Mouse (Mus musculus) gastrocnemius, postnatal 25 days (tissue): ENCODE results near the gene Aldh5a1. TPM values are rescaled to one million over a fixed set of nuclear protein-coding genes. Genes with fewer than 3 reads are reported as not detected.
"Not testable (repeated sequence)": the region's sequence is repeated elsewhere in the genome, so short reads cannot be mapped to it uniquely, and the experiment has no call there.

Experiments used
- DNase-seq: peaks from one replicate; pipeline ENCODE4 v3.0.0; 2022
- long read RNA-seq, 2 experiments: library from polyadenylated mRNA; stranded (forward); transcript quantifications; one replicate each; pipeline ENCODE4 v2.0.0; 2021
- total RNA-seq, 2 experiments: library from RNA; stranded (reverse); gene quantifications; 1 replicate in 1 of 2; 2 replicates in 1 of 2; pipeline ENCODE4 v1.2.3; 2021

Gene Aldh5a1
- 1 to 10 TPM; 5.8 to 5.9 TPM for total RNA-seq
- long read RNA-seq, experiment 1, full-length matches to known transcripts = 3 of 8 reads
- long read RNA-seq, experiment 1, partial matches to known transcripts = 0 of 8 reads
- long read RNA-seq, experiment 1, other reads (novel, unspliced or antisense) = 5 of 8 reads
- long read RNA-seq, experiment 2, full-length matches to known transcripts = 5 of 6 reads
- long read RNA-seq, experiment 2, partial matches to known transcripts = 0 of 6 reads
- long read RNA-seq, experiment 2, other reads (novel, unspliced or antisense) = 1 of 6 reads

- DNase-seq = peak; percentile 61
Measured at GRCm38 (mm10) chr13:24937108-24937838, at the start of gene Aldh5a1. Aldh5a1 (minus strand) TSS chr13:24937661.

DNA sequence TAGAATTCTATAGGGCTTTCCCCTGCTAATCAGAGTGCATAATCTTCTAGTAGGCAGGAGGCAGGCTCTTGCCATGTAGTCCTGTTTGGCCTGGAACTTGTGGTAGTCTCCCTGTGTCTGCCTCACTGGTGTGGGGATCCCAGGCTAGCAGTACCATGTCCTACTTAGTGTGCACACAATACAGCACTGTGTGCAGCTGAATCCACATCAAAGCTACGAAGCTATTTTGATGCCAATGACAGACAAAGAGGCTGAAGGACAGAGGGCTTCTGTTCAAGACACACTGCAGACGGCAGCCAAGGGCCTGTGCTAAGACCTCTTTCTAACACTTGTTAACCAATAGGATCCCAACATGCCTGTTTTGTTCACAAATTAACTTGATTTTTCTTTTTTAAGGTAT, 48.0 kb upstream of the Aldh5a1 start:
- DNase-seq = no peak

GRCm38 (mm10) chr13:24981031-24981430, 43.6 kb upstream of the Aldh5a1 start:
- no peak for DNase-seq

DNA sequence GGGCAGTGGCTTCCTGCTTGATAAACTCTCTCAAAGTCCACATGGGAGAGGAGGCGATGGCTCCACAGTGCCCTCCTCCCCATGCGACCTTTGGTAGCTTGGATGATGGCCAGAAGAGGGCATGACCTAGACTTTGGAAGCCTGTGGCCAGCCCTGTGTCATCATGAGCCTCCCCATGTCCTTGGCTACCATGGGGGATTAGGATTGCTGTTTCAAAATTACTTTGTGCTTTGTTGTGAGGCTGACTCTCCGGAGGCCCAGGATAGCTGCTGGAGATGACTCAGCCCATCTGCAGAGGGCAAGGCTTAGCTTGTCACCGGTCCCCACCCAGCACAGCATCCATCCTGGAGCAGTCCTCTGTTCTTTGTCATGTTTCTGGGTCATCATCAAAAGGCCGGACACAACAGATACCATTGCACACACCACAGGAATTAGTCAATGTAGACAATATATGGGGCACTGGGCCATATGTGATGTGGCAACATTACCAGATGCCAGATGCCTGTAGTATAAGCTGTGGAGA, 40.4 kb upstream of the Aldh5a1 start:
- DNase-seq = no peak

- no peak for DNase-seq
Measured at GRCm38 (mm10) chr13:24976384-24976783, 38.9 kb upstream of the Aldh5a1 start.

DNA sequence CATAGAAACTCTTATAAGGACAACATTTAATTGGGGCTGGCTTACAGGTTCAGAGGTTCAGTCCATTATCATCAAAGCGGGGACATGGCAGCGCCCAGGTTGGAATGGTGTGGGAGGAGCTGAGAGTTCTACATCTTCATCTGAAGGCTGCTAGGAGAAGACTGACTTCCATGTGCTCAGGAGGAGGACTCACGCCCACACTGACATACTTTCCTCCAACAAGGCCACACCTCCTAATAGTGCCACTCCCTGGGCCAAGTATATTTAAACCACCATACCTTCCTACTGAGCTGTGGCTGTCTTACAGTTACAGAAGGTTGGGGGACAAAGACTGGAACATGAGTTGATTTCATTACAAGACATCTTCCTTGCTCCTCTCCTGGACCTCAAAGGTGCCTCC, 34.3 kb upstream of the Aldh5a1 start:
- DNase-seq = not testable (repeated sequence)

- no peak for DNase-seq
Measured at GRCm38 (mm10) chr13:24965846-24966201, 28.4 kb upstream of the Aldh5a1 start.

DNA sequence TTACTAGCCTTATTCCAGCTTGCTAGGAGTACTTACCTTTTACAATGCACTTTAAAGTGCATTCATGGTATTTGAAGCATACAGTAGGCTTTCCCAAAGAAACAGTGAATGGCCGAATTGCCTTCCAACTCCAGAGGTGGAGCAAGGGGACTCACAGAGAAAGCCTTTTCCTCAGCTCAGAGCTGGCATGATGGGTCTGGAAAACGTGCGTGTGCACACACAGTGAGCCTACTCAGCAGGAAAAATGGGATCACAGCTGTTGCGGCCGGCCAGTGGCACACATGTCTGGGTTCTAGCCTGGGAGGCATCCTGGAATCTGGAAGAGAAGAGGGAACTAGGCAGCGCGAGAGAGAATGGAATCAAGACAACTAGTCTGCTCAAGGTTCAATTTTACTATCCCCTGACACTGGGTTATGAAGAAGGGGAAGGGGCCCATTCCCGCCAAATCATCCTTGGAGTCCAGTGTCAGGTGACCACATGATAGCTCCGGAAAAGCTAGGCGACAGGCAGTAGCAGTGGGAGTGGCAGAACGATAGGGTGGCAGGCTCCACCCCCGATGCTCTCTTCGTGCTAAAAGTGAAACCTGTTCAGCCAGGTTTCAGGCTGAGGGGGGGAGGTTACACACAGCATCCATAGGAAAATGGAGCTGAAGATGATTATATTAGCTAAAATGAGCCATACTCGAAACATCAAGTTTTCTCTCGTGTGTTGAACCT, 27.8 kb upstream of the Aldh5a1 start:
- no peak for DNase-seq

DNA sequence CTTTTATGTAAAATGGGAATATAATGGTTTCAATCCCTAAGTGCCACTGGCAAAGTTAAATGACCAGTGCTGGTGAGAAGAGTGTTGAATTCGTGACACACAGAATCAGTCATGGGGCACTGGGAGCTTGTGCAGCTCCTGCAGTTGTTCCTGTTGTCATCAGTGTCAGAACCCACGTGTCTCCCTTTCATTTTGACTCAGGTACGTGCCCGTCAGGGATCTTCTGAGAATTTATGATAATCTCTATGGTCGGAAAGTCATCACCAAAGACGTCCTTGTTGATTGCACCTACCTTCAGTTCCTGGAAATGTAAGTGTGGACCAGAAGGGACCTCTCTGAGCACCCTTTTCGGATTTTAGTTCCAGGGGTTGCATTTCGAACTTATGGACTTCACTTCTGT, 24.7 kb upstream of the Aldh5a1 start:
- DNase-seq = no peak

DNA sequence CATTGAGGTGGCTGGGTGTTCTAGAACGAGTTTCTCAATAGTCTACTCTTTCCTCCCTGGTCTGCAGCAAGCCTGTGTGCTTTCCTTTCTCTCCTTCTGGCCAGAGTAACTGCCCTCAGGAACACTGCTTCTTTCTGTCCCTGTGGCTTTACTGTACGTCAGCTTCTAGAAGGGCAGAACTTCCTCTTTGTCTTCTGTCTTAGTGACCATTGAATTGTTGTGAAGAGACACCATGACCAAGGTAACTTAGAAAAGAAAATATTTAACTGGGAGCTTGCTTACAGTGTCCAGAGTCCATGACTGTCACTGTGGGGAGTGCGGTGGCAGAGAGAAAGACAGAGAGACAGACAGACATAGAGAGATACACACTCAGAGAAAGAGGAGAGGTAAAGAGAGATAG, 22.6 kb upstream of the Aldh5a1 start:
- DNase-seq = no peak

DNA sequence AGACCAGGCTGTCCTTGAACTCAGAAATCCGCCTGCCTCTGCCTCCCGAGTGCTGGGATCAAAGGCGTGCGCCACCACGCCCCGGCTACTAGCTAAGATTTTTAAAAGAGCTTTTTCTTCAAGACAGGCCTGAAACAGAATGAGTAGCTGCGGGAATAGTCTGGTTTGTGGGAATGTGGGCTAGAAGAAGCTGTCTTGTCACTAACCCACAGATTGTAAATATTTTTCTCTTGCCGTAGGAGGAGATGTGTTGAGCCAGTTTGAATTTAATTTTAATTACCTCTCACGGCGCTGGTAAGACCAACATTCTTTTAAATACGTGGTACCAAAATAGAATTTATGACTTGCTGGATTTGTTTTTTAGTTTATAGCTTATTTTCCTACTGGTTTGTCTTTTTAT, 21.2 kb upstream of the Aldh5a1 start:
- no peak for DNase-seq

- DNase-seq = no peak
Measured at GRCm38 (mm10) chr13:24955500-24955899, 18.0 kb upstream of the Aldh5a1 start.

GRCm38 (mm10) chr13:24955091-24955490, 17.6 kb upstream of the Aldh5a1 start:
- no peak for DNase-seq

DNA sequence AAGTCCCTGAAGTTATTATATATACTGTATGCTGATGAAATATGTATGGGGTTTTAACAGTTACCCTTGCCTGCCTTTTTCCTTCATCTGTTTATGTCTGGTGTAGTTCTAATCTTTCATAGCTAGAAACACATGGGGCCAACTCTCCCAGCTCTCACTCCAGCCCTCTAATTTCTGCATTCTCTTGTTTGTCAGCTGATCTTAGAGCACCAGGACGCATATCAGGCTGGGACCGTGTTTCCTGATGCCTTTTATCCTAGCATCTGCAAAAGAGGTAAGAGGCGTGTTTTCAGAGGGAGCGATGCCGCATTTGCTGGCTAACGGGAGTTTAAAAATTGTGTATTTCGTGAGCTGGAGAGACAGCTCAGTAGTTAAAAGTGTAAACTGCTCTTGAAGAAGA, 15.2 kb upstream of the Aldh5a1 start:
- no peak for DNase-seq

DNA sequence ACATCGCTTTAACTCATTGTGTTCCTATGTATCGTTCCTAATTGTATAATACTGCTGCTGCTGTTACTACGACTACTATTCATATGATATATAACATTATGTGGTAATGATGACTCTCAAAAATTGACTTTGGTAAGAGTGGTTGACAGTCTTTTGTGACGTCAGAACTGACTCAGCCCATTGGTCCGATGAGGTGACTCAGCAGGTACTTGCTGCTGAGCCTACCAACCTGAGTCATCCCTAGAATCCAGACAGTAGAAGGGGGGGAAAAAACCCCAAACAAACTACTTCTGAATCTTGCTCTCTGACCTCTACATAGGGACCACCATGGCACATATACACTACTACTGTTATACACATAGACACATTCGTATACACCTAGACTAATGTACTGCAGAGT, 11.4 kb upstream of the Aldh5a1 start:
- no peak for DNase-seq

DNA sequence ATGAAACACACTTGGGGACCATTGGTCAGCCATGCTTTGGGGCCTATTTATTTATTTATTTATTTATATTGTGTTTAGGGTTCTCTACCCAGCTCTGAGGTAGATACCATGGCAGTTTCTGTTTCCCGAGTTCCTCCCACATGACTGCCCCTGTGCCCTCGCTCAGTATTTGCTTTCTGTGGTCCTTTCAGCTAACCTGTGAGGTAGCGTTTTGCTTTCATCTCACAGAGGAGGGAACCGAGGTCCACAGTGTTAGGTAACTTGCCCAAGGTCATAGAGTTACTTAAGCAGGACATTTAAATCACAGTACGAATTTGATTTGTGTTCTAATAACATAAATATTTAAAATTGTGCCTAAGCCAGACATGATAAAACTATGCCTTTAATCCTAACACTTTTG, 9.7 kb upstream of the Aldh5a1 start:
- DNase-seq = no peak

DNA sequence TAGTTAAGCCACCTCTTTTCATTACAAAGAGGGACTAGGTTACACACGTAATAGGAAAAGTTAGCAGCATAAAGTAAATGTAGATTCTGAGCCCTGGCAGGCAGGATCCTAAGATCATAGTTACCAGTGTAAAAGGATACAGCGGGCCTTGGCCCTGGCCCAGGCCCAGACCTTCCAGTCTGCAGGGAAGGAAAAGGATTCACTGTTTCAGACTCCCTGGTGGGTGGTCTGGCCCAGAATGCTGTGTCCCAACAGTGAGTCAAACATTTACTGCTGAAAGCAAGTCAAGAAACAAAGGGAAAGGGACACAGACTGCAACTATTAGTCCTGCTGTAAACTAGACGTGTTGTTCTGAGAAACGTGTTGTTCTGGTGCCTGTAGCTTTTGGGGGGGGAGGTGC, 8.1 kb upstream of the Aldh5a1 start:
- no peak for DNase-seq

DNA sequence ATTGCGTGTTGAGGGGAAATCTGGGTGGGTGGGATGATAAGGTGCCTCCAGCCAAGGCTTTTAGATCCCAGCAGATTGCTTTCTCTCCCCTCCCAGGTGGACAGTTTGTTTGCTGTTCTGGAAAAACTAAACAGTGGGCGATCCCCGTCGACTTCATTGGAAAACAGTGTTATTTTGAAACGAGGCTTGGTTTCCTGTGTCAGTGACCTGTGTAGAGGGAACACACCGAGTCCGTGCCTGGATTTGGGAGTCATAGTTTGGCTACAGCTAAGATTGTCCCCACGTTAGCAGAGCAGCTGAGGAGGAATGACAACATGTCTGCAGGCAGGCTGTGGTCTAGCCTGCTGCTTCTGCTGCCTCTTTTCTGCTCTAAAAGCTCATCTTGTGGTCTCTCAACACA, 5.8 kb upstream of the Aldh5a1 start:
- no peak for DNase-seq

- no peak for DNase-seq
Measured at GRCm38 (mm10) chr13:24942512-24943282, 5.2 kb upstream of the Aldh5a1 start, which contains the start of gene Gpld1. Gpld1 (plus strand) TSS chr13:24943152.

- DNase-seq = no peak
Measured at GRCm38 (mm10) chr13:24939472-24939871, 2.0 kb upstream of the Aldh5a1 start.

DNA sequence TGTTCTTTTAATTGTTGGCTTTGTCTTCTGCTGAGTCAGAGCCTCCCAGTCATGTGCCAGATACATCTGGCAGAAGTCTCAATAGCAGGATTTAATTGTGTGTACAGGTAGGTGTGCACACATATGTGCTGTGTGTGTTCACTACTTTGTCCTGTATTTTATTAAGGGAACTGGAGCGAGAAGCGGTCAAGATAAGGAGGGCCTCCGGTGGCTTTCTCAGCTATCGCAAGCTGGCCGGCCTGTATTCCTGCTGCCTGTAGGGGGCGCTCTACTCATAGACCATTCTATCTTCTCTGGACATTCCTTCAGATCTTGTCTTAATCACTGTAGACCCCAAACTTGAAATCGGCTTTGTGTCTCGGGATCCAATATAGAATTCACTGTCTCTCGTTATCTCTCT, 1.2 kb upstream of the Aldh5a1 start:
- peak; percentile 26 for DNase-seq

DNA sequence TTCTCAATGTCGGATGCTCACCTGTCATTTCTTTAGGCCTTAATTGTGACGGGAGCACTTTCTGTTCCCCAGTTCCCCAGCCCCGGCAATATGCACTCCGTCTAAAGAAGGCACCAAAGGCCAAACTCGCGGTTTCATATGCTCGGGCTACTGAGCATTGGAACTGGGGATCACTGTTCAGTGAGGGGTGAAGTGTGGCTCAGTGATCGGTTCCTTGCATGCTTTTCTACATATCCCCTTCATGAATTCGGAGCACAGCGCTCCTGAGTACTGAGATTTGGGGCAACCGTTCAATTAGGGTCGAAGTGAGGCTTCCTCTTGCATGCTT, 342 bp upstream of the Aldh5a1 start:
- no peak for DNase-seq

- no peak for DNase-seq
Measured at GRCm38 (mm10) chr13:24936772-24937107, 721 bp downstream of the Aldh5a1 start.
